Mouse (Mus musculus): ENCODE measurements around the gene Nav2.

- TF ChIP-seq CTCF (conservative IDR thresholded peaks at IDR 0.05; ENCODE audit: low read length) (no peak), NANOG (IDR thresholded peaks at IDR 0.05; ENCODE audit: borderline replicate concordance, low read length) (no peak), POU5F1 (IDR thresholded peaks at IDR 0.05; ENCODE audit: borderline replicate concordance, low read length) (no peak)
These were observed 309.3 kb downstream of the Nav2 start for GRCm38 (mm10) chr7:49217786-49218185.

Data from E14TG2a.4 (cell line).